Mouse (Mus musculus): ENCODE data around the gene Irak4.
A peak's percentile ranks its signal among the peaks of the same experiment; 100 is the strongest.

DNA sequence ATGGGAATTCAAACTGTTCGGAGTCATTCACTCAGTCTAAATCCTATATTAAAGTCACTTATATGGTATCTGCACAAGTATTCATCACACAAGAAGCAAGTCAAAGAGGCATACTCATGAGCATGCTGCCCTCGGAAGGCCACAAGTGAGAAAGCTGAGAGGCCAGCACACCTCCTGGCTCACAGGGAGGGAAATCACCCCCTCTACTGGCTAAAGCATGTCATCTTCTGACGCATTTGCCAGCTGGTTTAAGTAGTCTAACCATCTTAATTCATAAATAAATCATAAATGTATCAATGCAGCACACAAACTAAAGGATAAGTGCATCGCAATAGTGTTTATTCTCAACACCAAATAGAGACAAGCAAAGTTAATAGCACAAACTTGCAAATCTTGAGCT, 41.3 kb downstream of the Irak4 start:
- peak; percentile 43 for TF ChIP-seq CTCF (IDR thresholded peaks at IDR 0.05; ENCODE audit: low read depth)
- TF ChIP-seq EP300 (IDR thresholded peaks at IDR 0.05; ENCODE audit: low read depth) = no peak
